Mouse (Mus musculus): ENCODE data around the gene Zfhx3. TPM values are rescaled to one million over a fixed set of nuclear protein-coding genes. Genes with fewer than 3 reads are reported as not detected.

The Zfhx3 gene
- total RNA-seq, 2 experiments from 2014 or later: 7.2 to 8.3 TPM

GRCm38 (mm10) chr8:108317532-108318093, 375.2 kb downstream of the Zfhx3 start:
- intact Hi-C loops (cut with DNase I): no loop called here

GRCm38 (mm10) chr8:108327711-108328110, 385.3 kb downstream of the Zfhx3 start:
- peak in 1 of 2 experiments; percentile 5 for DNase-seq
- intact Hi-C loops (cut with DNase I): no loop called here

More at GRCm38 (mm10) chr8:108317532-108318093, 375.2 kb downstream of the Zfhx3 start:
- DNase-seq: no peak

GRCm38 (mm10) chr8:108348352-108348751, 405.9 kb downstream of the Zfhx3 start:
- intact Hi-C loops (cut with DNase I): no loop called here
- no peak for DNase-seq

GRCm38 (mm10) chr8:108348776-108349175, 406.3 kb downstream of the Zfhx3 start:
- no peak for DNase-seq
- intact Hi-C loops (cut with DNase I): no loop called here

GRCm38 (mm10) chr8:108355119-108355777, 412.8 kb downstream of the Zfhx3 start:
- no peak for DNase-seq
- intact Hi-C loops (cut with DNase I): no loop called here

- no peak for DNase-seq
Observed at GRCm38 (mm10) chr8:108361402-108361801, 419.0 kb downstream of the Zfhx3 start.

GRCm38 (mm10) chr8:108362421-108362820, 420.0 kb downstream of the Zfhx3 start:
- intact Hi-C loops (cut with DNase I): no loop called here
- no peak for DNase-seq

More at GRCm38 (mm10) chr8:108361402-108361801, 419.0 kb downstream of the Zfhx3 start:
- intact Hi-C loops (cut with DNase I): no loop called here

- intact Hi-C loops (cut with DNase I): no loop called here
- no peak for DNase-seq
Observed at GRCm38 (mm10) chr8:108363435-108363834, 421.0 kb downstream of the Zfhx3 start.

- no peak for DNase-seq
- intact Hi-C loops (cut with DNase I): no loop called here
Observed at GRCm38 (mm10) chr8:108363856-108364255, 421.4 kb downstream of the Zfhx3 start.

- peak in 1 of 2 experiments; percentile 15 for DNase-seq
Observed at GRCm38 (mm10) chr8:108369081-108369480, 426.6 kb downstream of the Zfhx3 start.

GRCm38 (mm10) chr8:108370731-108371130, 428.3 kb downstream of the Zfhx3 start:
- DNase-seq: no peak
- intact Hi-C loops (cut with DNase I): no loop called here

More at GRCm38 (mm10) chr8:108369081-108369480, 426.6 kb downstream of the Zfhx3 start:
- intact Hi-C loops (cut with DNase I): no loop called here

GRCm38 (mm10) chr8:108373046-108373445, 430.6 kb downstream of the Zfhx3 start:
- DNase-seq: no peak
- intact Hi-C loops (cut with DNase I): no loop called here

- DNase-seq: no peak
- intact Hi-C loops (cut with DNase I): no loop called here
Observed at GRCm38 (mm10) chr8:108378036-108378435, 435.6 kb downstream of the Zfhx3 start.

- no peak for DNase-seq
- intact Hi-C loops (cut with DNase I): no loop called here
Observed at GRCm38 (mm10) chr8:108383121-108383520, 440.7 kb downstream of the Zfhx3 start.

- intact Hi-C loops (cut with DNase I): no loop called here
- DNase-seq: peak; percentile 37 to 39
Observed at GRCm38 (mm10) chr8:108387160-108387912, 444.9 kb downstream of the Zfhx3 start.

- intact Hi-C loops (cut with DNase I): no loop called here
- DNase-seq: no peak
Observed at GRCm38 (mm10) chr8:108387913-108388274, 445.4 kb downstream of the Zfhx3 start.

GRCm38 (mm10) chr8:108392909-108393308, 450.5 kb downstream of the Zfhx3 start:
- DNase-seq: no peak
- intact Hi-C loops (cut with DNase I): no loop called here

GRCm38 (mm10) chr8:108402149-108402548, 459.7 kb downstream of the Zfhx3 start:
- no peak for DNase-seq
- intact Hi-C loops (cut with DNase I): no loop called here

- intact Hi-C loops (cut with DNase I): no loop called here
- no peak for DNase-seq
Observed at GRCm38 (mm10) chr8:108406716-108407494, 464.5 kb downstream of the Zfhx3 start.

GRCm38 (mm10) chr8:108419162-108419844, 476.9 kb downstream of the Zfhx3 start:
- intact Hi-C loops (cut with DNase I): no loop called here
- no peak for DNase-seq
